In genomic region chr17:36788801-36789200, GRCm38 (mm10) we compare ENCODE assay signal across 9 mouse cellular contexts. TPM values are rescaled to one million over a fixed set of nuclear protein-coding genes. Genes with fewer than 3 reads are reported as not detected.
A peak's percentile ranks its signal among the peaks of the same experiment; 100 is the strongest.
DNase-seq lines count a peak whose midpoint lies in the region; ATAC-seq and TF ChIP-seq lines count a peak whose summit lies in the region.
"Not testable (repeated sequence)": the region's sequence is repeated elsewhere in the genome, so short reads cannot be mapped to it uniquely, and the experiment has no call there.
"Had no signal": no experiment of that assay in that cellular context is flagged by ENCODE, and none has a peak within 500 bp of the region (broad histone marks: within the 10 kb centered on the region; RNA-seq: fewer than 3 reads in every experiment).

No protein-coding gene starts in this region.

- intact Hi-C loops in gastrocnemius, adult 2 months (cut with DNase I): loop anchor here (2.0 kb wide), 2 partner anchors 36 to 434 kb away; no protein-coding TSS in a partner anchor

- TF ChIP-seq CTCF in gastrocnemius, adult 2 months (IDR thresholded peaks at IDR 0.05): peak; percentile 84

- DNase-seq in cerebellum, postnatal 4 days (ENCODE audit: low spot score in 2 of 2): peak; percentile 37 to 80
- DNase-seq in gastrocnemius, adult 2 months: peak; percentile 66
- peak; percentile 76 for DNase-seq in left cerebral cortex, adult 11 months (ENCODE audit: low spot score)
- DNase-seq in right cerebral cortex, adult 2 months (ENCODE audit: low spot score in 2 of 2): peak; percentile 80 to 87
- DNase-seq in urinary bladder, postnatal 14 days (ENCODE audit: low spot score): peak; percentile 60

- H3K27ac ChIP-seq in gastrocnemius, adult 2 months: not testable (repeated sequence)

- ATAC-seq in activated CD4-positive, CD25-positive, alpha-beta regulatory T cell, adult 4 months: peak; percentile 36
- ATAC-seq in inflammation-experienced regulatory T-cells, adult 6 months: peak; percentile 56
- peak; percentile 94 for ATAC-seq in megakaryocyte progenitor cell, adult 5-6 weeks (replicated peaks; ENCODE audit: poor library complexity)

- not testable (repeated sequence) for H3K4me3 ChIP-seq in gastrocnemius, adult 2 months

RNA-seq across cellular contexts. Expression of gene H2-M10.5, which starts 16.1 kb away (rescaled TPM):
- polyA plus RNA-seq in activated CD4-positive, CD25-positive, alpha-beta regulatory T cell, adult 4 months (2017; shearing (Covaris generic)): not detected
- total RNA-seq in gastrocnemius, adult 2 months (2021): not detected
- polyA plus RNA-seq in inflammation-experienced regulatory T-cells, adult 6 months (2017; shearing (Covaris generic)): not detected
- not detected in 2 replicates for total RNA-seq in megakaryocyte progenitor cell, adult 5-6 weeks (2015)
- not detected in 2 replicates for total RNA-seq in megakaryocyte progenitor cell, adult 5-6 weeks (2017)
- polyA plus RNA-seq: heart, embryonic 16.5 days had no signal

RNA-seq across cellular contexts. Expression of gene H2-M10.6, which starts 23.2 kb away (rescaled TPM):
- not detected for polyA plus RNA-seq in activated CD4-positive, CD25-positive, alpha-beta regulatory T cell, adult 4 months (2017; shearing (Covaris generic))
- not detected for total RNA-seq in gastrocnemius, adult 2 months (2021)
- not detected for polyA plus RNA-seq in inflammation-experienced regulatory T-cells, adult 6 months (2017; shearing (Covaris generic))
- total RNA-seq in megakaryocyte progenitor cell, adult 5-6 weeks (2015): not detected in 2 replicates
- total RNA-seq in megakaryocyte progenitor cell, adult 5-6 weeks (2017): not detected in 2 replicates
- polyA plus RNA-seq: heart, embryonic 16.5 days had no signal

RNA-seq across cellular contexts. Expression of gene Trim26, which starts 48.1 kb away (rescaled TPM):
- 10 to 100 TPM; 42.4 to 71.8 TPM for polyA plus RNA-seq in activated CD4-positive, CD25-positive, alpha-beta regulatory T cell, adult 4 months (2017; shearing (Covaris generic))
- 10 to 100 TPM; 18.9 to 23.5 TPM for total RNA-seq in gastrocnemius, adult 2 months (2021)
- 10 to 100 TPM; 59.1 to 61.1 (median 60.5) TPM for polyA plus RNA-seq in inflammation-experienced regulatory T-cells, adult 6 months (2017; shearing (Covaris generic))
- total RNA-seq in megakaryocyte progenitor cell, adult 5-6 weeks (2015): 12.3 and 13.9 TPM in 2 replicates
- total RNA-seq in megakaryocyte progenitor cell, adult 5-6 weeks (2017): 5.8 and 9.4 TPM in 2 replicates

Comparison
In these comparisons a context has a peak if more than half of its experiments do, and no peak if none do; other contexts are left out.
1. ATAC-seq: peak in every context shown above with its lines; median percentile 94 in megakaryocyte progenitor cell, adult 5-6 weeks; 56 in inflammation-experienced regulatory T-cells, adult 6 months; 36 in activated CD4-positive, CD25-positive, alpha-beta regulatory T cell, adult 4 months.